Comparison of ENCODE assay signal across 13 mouse cellular contexts in the genomic region with DNA sequence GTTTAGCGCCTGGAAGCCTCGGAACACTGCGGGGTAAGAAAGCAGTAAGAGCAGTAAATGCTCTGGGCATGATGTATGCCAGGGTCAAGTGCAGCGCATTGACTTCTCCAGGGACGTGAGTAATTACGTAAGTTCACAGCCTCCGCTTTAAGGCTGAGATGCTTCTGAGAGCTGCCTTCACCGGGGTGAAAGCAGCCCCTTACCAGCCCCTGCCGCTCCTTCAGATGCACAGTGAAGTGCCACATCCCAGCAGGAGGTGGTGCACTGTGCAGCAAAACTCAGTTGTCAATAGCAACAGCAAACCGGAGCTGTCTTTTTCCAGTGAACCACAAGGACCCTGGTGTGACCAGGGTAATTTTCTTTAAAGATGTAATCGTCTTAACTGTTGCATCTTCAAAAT.
DNase-seq lines count a peak whose midpoint lies in the region; ATAC-seq and TF ChIP-seq lines count a peak whose summit lies in the region.
"Had no signal": no experiment of that assay in that cellular context is flagged by ENCODE, and none has a peak within 500 bp of the region (broad histone marks: within the 10 kb centered on the region; RNA-seq: fewer than 3 reads in every experiment).

No protein-coding gene starts in this region.

- H3K27ac ChIP-seq in intestine, postnatal 0 days (ENCODE audit: low read depth, low read length) = no peak overlapping the region
- H3K27ac ChIP-seq in intestine, embryonic 16.5 days (ENCODE audit: low read length) = no peak overlapping the region
- no peak overlapping the region for H3K27ac ChIP-seq in neural tube, embryonic 15.5 days (replicated peaks)
- H3K27ac ChIP-seq: embryonic facial prominence, embryonic 12.5 days; heart, adult 2 months had no signal

- no peak for ATAC-seq in intestine, postnatal 0 days
- ATAC-seq in intestine, embryonic 16.5 days = no peak
- peak; percentile 49; the same call in 1 of the 2 replicates for ATAC-seq in neural tube, embryonic 15.5 days (ENCODE audit: low FRiP score)

- no peak for TF ChIP-seq POLR2A in brain, embryonic 14.5 days (IDR thresholded peaks at IDR 0.05; ENCODE audit: borderline replicate concordance, extremely low read depth, insufficient read depth, insufficient read length, poor library complexity, severe bottlenecking)

- peaks cover 7% of the 10 kb centered on the region for H3K27me3 ChIP-seq in intestine, postnatal 0 days (replicated peaks; ENCODE audit: control insufficient read depth, insufficient read depth, low read length)
- H3K27me3 ChIP-seq in intestine, embryonic 16.5 days (replicated peaks; ENCODE audit: control insufficient read depth, insufficient read depth, low read length) = peaks cover 2% of the 10 kb centered on the region
- peaks cover 6% of the 10 kb centered on the region; the same call in 1 of the 2 replicates for H3K27me3 ChIP-seq in neural tube, embryonic 15.5 days (replicated peaks)

- H3K4me2 ChIP-seq in intestine, postnatal 0 days (replicated peaks; ENCODE audit: low read depth) = no peak overlapping the region
- H3K4me2 ChIP-seq in intestine, embryonic 16.5 days (ENCODE audit: low read depth, low read length) = no peak overlapping the region
- no peak overlapping the region for H3K4me2 ChIP-seq in neural tube, embryonic 15.5 days
- H3K4me2 ChIP-seq: embryonic facial prominence, embryonic 12.5 days had no signal

- peak; percentile 69 for DNase-seq in brain, embryonic 14.5 days (ENCODE audit: low read depth)
- DNase-seq in mesoderm, embryonic 11.5 days (ENCODE audit: low read depth, low spot score) = peak; percentile 52
- DNase-seq in layer of hippocampus, postnatal 14 days (ENCODE audit: low spot score in 2 of 2) = no peak
- no peak for DNase-seq in adrenal gland, postnatal 4 days (ENCODE audit: low spot score in 2 of 2)
- DNase-seq in spleen, postnatal 36 days (ENCODE audit: low spot score in 2 of 2) = no peak
- DNase-seq: adrenal gland, postnatal 14 days; cerebellum, adult 11-12 months; heart, adult 2 months; kidney, adult 2 months had no signal

- H3K4me3 ChIP-seq in intestine, postnatal 0 days (ENCODE audit: low read depth, low read length) = no peak overlapping the region
- H3K4me3 ChIP-seq in intestine, embryonic 16.5 days (ENCODE audit: low read length) = no peak overlapping the region
- H3K4me3 ChIP-seq in neural tube, embryonic 15.5 days (replicated peaks) = no peak overlapping the region
- H3K4me3 ChIP-seq: embryonic facial prominence, embryonic 12.5 days; heart, adult 2 months had no signal

- 43% methylated on average over 11 of the region's 11 CpGs for WGBS in intestine, postnatal 0 days
- 41% methylated on average over 11 of the region's 11 CpGs for WGBS in intestine, embryonic 16.5 days
- 13% methylated on average over 11 of the region's 11 CpGs for WGBS in neural tube, embryonic 15.5 days

- H3K9me3 ChIP-seq in intestine, postnatal 0 days (ENCODE audit: control insufficient read depth) = no peaks in the 10 kb centered on the region
- H3K9me3 ChIP-seq in intestine, embryonic 16.5 days (ENCODE audit: control insufficient read depth, low read length) = no peaks in the 10 kb centered on the region
- no peaks in the 10 kb centered on the region for H3K9me3 ChIP-seq in neural tube, embryonic 15.5 days (replicated peaks)
- H3K9me3 ChIP-seq: embryonic facial prominence, embryonic 12.5 days had no signal

- H3K36me3 ChIP-seq in intestine, postnatal 0 days (ENCODE audit: control insufficient read depth, insufficient read depth) = no peaks in the 10 kb centered on the region
- no peaks in the 10 kb centered on the region for H3K36me3 ChIP-seq in intestine, embryonic 16.5 days (ENCODE audit: control insufficient read depth, insufficient read depth, low read length)
- H3K36me3 ChIP-seq in neural tube, embryonic 15.5 days = no peaks in the 10 kb centered on the region
- H3K36me3 ChIP-seq: embryonic facial prominence, embryonic 12.5 days had no signal

- TF ChIP-seq CTCF in intestine, postnatal 0 days (IDR thresholded peaks at IDR 0.05; ENCODE audit: low read depth) = 0 out of 2 replicates have a peak, but pooled peaks have one; percentile 10
- no peak; the same call in 1 of the 2 replicates for TF ChIP-seq CTCF in brain, embryonic 14.5 days (IDR thresholded peaks at IDR 0.05; ENCODE audit: borderline replicate concordance, extremely low read depth, insufficient read depth, insufficient read length)

- no peak overlapping the region for H3K9ac ChIP-seq in intestine, postnatal 0 days (ENCODE audit: low read depth, low read length)
- H3K9ac ChIP-seq in intestine, embryonic 16.5 days (ENCODE audit: low read depth, low read length) = no peak overlapping the region
- no peak overlapping the region for H3K9ac ChIP-seq in neural tube, embryonic 15.5 days (replicated peaks)
- H3K9ac ChIP-seq: embryonic facial prominence, embryonic 12.5 days had no signal

- H3K4me1 ChIP-seq in intestine, postnatal 0 days (replicated peaks; ENCODE audit: control insufficient read depth, insufficient read depth, low read length) = no peaks in the 10 kb centered on the region
- H3K4me1 ChIP-seq in intestine, embryonic 16.5 days (ENCODE audit: control insufficient read depth, insufficient read depth, low read length) = no peaks in the 10 kb centered on the region
- H3K4me1 ChIP-seq in neural tube, embryonic 15.5 days = peaks cover 33% of the 10 kb centered on the region
- H3K4me1 ChIP-seq: embryonic facial prominence, embryonic 12.5 days had no signal

Comparison
In these comparisons a context has a peak if more than half of its experiments do, and no peak if none do; other contexts are left out.
1. DNase-seq: peak in brain, embryonic 14.5 days (single experiment) and mesoderm, embryonic 11.5 days (single experiment); none in layer of hippocampus, postnatal 14 days (0 of 2), adrenal gland, postnatal 4 days (0 of 2) and spleen, postnatal 36 days (0 of 2).